Mouse (Mus musculus): ENCODE measurements around the gene Zfp39.
"Not testable (repeated sequence)": the region's sequence is repeated elsewhere in the genome, so short reads cannot be mapped to it uniquely, and the experiment has no call there.

The Zfp39 gene

DNA sequence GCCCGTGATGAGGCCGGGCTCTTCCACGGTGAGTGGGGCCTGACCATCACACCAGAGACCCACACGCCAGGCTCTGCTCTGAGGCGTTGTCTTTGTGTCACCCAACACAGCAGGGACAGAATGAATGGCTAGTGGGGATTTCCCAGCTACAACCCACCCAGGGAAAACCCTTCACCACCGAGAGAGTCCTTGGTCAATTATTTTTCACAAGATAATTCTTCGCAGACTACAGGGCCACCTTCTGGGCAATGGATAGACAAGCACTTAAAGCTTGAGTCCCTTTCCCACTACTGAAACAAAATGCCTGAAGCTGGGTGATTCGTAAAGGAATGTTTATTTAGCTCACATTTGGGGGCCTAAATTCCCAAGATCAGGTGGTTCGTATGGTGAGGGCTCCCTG, 18.4 kb upstream of the Zfp39 start:
- DNase-seq (ENCODE audit: inconsistent ontology term) = no peak

DNA sequence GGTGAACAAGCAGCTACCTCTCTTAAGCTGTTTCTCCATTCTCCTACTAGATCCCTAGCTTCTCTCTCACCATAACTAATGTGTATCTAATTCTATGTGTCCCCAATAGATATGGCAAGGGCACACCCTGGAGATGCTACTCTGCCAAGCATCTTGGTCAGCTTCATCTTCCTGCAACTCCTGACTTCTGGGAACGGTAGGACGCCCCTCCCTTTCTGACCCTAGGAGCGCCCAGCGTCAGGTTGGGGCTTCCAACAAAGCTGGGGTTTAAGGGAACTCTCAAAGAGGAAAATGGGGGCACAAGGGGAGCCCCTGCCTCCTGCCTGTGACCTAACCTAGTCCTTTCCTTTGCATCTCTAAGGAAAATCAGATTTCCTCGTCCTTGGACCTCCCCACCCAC, 14.7 kb upstream of the Zfp39 start:
- DNase-seq (ENCODE audit: inconsistent ontology term) = no peak

DNA sequence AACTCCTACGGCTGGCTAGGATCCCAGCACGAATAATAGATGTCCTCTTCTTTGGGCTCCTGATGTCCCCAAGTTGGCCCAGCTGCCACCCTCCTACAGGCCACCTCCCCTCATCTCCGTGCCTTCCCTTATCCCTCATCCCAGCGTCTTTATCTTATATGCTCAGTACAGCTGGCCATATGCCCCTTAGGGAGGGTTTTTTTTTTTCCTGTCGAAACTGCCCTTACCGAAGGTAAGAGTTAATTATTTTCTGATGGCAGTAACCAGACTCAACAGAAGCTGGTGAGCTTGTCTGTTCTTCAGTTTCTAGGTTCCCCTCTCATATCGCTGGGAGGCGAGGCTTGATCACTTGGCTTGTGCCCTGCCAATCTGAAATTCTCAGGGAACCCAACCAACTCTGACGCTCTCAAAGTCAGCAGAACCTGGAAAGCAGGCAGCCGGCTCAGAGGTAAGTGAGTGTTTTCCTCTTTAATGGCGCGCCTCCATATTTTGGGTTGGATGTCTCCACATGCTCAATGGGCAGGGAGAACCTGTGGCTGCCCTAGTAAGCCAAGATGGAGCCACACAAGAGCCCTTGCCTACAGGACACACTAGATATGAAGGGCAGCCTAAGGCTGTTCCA, 13.8 kb upstream of the Zfp39 start, which contains the start of gene Btnl10:
Btnl10 (plus strand) TSS at position 164 of the 622 bp plus-strand sequence.
- no peak for DNase-seq (ENCODE audit: inconsistent ontology term)

DNA sequence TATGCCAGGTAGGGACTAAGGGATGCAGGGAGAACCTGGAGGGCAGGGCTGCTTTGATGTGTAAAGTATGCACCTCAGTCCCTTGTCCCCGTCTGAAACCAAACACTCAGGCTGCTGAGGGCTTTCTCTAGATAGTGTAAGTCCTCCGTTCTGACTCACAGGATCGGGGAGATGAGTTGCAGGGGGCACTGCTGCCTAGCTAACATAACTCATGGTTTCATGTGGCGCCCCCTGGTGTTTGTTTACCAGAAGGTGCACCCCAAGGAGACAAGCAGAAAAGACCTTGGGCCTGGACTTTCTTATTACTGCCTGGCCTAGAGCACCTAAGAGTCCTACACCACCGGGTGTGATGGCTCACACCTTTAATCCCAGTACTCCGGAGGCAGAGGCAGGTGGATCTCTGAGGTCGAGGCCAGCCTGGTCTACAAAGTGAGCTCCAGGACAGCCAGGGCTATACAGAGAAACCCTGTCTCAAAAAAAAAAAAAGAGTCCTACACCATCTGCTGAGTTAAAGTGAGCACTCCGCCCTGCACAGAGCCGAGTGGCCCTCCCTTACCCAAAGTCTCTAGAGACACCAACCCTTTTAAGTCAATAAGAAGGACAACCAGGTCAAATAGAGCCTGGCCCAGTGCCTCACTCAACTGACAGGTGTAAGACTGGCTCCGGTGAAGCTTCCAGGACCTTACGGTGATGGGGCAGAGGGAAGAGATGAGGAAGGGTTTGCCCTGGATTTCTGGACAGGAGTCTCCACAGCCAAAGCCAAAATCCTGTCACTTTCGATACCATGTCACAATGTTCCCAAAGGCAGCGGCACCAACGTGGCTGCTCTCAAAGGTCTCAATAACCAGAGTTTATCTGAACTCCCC, 13.1 kb upstream of the Zfp39 start:
- no peak for DNase-seq (ENCODE audit: inconsistent ontology term)

DNA sequence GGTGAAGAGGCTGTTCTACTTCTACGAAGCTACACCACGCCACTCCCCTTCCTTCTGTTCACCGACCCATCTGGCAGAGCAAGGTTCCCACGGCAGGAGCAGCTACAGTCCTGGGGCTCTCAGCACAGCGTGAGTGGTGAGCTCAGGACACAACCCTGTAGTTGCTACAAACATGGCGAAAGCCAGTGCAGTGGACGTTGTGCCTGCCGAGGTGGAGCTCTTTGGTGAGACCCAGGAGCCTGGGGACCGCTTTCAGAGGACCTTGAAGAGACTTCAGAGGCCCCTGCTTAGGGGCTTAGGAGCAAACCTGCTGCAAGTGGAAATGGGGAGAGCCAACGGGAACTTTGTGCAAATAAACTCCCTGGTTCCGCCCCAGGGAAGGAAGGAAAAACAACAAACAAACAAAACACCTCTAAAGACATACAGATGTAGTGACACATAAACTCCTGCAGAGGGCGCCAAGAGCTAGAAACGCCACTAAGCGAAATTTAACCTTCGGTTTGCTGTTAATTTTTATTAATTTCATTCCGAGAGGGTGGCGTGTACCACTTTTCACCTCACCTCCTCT, 10.5 kb upstream of the Zfp39 start:
- DNase-seq (ENCODE audit: inconsistent ontology term) = peak; percentile 32

DNA sequence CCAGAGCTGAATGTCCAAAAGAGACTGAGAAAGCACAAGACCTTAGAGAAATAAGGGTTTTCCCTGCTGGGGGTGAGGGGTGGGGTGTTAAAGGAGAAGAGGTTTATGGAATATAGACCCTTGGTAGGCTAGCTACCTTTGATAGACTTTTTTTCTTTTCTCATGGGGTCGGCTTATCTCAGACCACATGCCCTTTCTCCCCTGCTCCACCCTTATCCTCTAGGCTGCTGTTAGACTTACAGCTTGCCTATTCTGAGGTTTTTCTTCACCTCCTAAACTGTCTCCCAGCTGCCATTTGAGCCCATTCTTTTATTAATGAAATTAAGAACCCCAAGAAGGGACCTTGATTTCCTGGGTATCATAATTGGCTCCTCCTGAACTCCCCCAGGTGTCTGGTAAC, 9.8 kb upstream of the Zfp39 start:
- DNase-seq (ENCODE audit: inconsistent ontology term) = no peak

DNA sequence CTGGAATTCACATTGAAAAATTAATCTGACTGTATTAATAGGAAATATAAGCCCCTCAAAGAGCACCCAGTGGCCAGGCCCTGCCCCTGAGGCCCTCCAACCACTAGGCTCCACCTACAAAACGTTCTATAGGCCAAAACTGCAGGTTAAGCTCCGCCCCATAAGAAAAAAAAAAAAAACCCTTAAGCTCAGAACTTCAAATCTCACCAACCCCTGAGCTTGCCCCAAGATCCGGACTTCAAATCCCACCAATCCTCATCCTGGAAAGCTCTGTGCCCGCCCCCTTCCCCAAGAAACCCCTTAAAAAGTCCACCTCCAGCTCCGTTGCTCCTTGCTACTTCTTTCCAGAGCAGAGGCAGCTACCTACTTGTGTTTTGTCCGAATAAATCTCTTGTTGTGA, 813 bp upstream of the Zfp39 start:
- peak; percentile 33 for DNase-seq (ENCODE audit: inconsistent ontology term)

DNA sequence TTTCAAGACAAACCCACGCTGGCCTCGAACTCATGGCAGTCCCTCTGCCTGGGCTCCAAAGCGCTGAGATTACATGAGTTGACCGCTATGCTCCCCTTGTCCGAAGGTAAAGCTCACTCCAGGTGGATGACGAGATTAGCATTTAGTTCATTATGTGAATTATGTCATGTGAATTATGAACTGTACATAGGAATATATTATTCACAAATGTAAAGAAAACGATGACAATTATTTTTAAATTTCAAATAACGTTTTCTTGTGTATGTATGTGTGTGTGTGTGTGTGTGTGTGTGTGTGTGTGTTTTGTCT, 339 bp upstream of the Zfp39 start:
- no peak for DNase-seq (ENCODE audit: inconsistent ontology term)

DNA sequence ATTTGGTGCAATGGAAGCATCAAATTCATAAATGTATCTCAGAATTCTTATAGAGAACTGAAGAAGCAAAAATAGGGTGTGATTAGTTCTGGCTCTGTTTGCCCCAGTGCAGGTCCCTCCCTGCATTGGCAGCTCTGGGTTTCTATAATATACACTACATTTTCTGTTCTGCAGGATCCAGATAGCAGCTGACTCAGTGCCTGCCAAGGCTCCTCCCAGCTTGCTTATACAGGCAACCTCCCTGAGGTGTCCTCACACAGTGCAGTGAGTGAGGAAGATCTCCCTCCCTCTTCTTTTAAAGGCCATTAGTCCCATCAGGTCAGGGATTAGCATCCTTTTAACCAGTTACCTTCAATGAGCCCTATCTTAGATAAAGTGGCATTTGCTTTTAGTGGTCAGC, 2.9 kb downstream of the Zfp39 start:
- DNase-seq (ENCODE audit: inconsistent ontology term) = no peak

DNA sequence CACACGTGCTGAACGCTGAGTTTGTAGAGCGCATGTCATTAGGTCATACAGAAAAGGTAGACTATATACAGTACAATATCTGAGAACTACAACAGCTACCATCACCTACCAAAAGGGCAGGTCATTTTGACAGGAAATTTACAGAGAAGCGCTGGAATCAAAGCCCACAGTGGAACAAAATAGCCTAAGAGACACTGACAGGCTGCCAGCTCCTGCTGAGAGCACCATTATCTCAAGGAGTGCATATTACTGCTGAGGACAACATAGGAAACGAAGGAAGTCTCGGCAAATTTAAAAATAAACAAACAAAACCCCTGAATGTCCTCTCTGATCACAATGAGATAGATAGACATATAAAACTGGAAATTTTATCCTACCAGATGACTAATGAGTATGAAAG, 6.5 kb downstream of the Zfp39 start:
- no peak for DNase-seq (ENCODE audit: inconsistent ontology term)

DNA sequence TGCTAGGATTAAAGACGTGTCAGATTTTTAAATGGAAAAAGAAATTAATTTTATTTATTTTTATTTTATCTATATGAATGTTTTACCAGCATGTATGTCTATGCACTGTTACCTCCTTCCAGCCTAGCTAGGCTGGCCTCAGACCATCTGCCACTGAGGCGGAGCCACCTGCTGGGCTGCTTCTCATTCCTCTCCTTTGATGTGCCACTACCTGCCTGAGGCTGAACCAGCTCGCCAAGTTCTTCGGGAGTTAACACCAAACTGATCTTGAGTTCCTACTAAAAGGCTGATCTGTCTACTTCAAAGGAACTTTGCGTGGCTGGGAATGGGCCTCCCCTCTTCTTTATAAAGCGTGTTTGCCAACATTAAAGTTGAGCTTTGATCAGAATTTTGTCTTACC, 9.6 kb downstream of the Zfp39 start:
- DNase-seq (ENCODE audit: inconsistent ontology term) = no peak

DNA sequence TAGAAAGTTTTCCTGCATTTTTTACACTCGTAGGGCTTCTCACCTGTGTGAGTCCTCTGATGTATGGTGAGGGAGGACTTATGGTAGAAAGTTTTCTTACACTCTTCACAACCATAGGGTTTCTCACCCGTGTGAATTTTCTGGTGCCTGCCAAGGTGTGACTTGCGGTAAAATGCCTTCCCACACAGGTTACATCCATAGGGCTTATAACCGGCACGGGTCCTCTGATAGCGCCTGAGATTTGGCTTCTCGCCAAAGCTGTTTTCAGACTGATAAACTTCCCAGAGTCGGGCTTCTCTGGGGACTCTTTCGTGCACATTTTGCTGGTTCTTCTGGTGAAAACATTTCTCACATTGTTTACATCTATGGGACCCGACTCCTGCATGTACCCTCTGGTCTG, 13.5 kb downstream of the Zfp39 start:
- DNase-seq (ENCODE audit: inconsistent ontology term) = no peak

DNA sequence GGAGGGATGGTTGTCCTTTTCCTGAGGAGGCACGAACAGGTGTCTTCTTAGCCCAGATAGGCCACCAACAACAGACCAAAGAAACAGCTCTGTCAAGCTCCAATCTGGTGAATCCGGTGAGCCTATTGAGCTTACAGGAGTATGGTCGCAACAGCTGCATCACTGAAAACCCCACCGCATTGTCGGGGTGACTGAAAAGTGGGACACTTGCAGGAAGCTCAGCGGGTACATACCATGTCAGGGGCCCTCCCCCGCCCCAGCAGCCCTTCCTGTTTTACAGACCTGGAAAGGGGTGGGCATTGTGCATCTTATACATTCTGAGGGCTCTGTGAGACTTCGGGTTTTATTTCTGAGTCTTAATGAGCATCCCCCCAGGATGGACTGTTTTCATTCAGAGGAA, 20.3 kb downstream of the Zfp39 start:
- no peak for DNase-seq (ENCODE audit: inconsistent ontology term)

DNA sequence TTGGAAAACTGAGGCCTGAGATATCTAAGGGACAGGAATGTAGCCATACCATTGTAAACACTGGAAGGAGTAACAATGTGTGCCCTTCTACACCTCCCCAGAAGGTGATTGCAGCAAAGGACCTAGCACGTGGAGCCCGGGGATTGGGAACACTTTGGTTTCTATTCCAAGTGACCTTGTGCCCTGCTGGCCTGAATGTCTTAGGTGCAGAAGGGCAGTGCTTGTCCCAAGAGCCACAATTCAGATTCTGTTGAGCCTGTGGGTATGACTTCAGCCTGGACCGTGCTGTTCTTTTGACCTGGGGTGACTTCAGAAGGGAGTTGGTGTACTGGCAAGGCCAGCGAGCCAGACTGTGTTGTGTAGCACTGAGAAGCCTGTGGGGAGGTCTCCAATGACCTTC, 33.1 kb downstream of the Zfp39 start:
- DNase-seq (ENCODE audit: inconsistent ontology term) = no peak

DNA sequence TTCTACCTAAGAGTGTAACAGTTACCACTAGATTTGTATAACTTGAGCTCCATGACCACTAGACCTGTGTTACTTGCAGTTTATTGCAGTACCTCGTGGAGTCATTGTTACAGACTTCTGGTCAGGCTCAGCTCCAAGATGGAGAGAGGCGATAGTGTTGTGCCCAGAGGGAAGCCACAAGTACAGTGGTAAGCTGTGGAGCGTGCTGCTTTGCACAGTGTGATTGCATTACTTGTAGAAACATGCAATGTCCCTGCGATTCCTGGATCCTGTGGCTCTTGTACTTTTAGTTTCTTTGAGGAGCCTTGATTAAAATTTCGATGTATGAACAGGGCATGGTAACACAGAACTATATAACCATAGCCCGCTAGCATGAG, 36.1 kb downstream of the Zfp39 start:
- DNase-seq (ENCODE audit: inconsistent ontology term) = no peak

DNA sequence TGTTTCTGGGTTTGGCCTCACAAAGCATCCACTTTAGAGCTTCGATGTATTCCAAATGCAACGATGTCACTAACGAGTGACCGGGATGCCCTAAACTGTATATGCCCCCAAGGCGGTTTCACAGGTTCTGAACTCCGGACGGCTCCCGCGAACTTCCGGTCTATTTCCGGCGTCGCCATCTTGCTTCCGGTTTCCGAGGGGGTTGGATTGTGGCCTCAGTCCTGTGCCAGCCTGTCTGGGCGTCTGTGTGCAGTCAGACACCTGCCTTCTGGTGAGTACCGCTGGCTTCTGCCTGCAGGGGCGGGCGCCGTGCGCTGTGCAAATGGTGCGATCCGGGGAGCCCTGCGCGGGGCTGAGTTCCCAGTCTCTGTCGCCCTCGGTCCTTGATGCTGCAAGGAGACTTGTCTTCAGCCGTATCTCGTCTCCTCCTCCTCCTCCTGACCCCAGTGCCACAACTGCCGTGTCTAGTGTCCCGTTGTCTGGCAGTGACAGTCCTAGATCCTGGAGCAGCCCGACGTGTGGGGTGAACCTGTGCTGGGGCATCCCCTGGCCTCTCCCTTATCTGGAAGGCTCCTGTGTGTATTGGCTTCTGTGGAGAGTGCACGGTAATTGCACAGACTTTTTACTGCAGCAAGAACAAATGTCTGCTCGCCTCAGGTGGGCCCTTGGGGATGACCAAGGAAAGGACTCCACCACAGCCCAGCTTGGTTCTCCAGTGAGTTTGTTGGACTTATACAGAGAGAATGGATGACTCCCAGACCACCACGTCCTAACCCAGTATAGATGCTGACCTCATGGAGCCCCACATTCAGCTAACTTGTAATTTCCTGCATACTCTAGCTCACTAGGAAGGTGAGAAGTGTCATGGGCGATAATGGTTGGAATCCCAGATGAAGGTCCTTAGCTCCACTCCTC, 36.7 kb downstream of the Zfp39 start, which contains the start of gene 2810021J22Rik:
2810021J22Rik (plus strand) TSS at position 178 of the 915 bp plus-strand sequence.
- peak; percentile 69 for DNase-seq (ENCODE audit: inconsistent ontology term)

DNA sequence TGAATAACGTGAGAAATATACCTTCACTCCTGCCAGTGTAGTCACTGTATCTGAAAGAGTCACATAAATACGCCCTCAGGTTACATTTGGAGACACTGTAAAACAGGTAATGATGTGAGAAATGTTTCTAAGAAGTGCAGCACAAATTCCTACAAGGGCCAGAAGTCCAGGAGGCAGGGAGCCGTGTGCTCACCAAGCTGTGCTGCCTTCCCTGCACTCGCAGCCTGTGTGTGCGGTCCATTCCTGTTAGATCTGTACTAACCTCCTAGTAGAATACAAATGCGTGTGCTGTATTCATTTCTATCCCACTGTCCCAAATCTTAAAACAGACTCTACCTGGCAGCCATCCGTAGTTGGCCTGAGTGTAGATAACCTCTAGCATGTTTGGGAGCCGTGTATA, 43.3 kb downstream of the Zfp39 start:
- DNase-seq (ENCODE audit: inconsistent ontology term) = no peak

DNA sequence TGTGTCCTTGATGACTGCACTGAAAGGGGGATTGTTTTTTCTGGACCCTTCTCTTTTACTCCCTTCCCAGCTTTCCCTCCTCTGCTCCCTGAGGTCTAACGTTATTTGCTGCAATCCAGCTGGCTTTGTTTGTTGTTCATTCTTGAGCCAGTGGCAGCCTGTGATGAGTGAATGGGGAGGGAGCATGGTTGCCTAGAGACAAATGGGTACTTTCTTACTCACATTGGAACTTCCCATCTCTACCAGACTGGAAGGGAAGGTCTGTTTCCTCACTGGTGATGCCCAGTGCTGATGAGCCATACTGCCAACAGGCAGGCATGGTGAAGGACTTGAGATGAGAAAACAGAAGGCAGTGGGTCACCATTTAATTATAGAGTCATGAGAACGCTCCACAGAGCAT, 54.3 kb downstream of the Zfp39 start:
- no peak for DNase-seq (ENCODE audit: inconsistent ontology term)

DNA sequence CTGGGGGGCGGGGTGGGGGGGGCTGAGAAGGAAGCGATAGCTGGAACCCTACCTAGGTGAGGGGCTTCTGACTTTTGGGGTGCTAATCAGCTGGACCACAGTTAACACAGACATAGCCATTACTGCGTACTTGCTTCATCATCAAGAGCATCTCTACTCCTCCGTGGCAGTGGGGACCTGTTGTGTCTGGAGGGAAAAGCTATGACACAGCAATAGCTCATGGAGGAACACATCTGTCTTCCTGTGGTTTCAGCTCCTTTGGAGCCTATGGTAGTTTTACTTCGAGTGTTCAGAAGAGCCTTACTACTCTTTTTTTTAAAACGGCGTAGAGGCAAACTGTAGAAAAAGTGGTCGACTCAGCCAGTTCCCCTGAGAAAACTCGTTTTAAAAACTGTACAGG, 56.4 kb downstream of the Zfp39 start:
- no peak for DNase-seq (ENCODE audit: inconsistent ontology term)

DNA sequence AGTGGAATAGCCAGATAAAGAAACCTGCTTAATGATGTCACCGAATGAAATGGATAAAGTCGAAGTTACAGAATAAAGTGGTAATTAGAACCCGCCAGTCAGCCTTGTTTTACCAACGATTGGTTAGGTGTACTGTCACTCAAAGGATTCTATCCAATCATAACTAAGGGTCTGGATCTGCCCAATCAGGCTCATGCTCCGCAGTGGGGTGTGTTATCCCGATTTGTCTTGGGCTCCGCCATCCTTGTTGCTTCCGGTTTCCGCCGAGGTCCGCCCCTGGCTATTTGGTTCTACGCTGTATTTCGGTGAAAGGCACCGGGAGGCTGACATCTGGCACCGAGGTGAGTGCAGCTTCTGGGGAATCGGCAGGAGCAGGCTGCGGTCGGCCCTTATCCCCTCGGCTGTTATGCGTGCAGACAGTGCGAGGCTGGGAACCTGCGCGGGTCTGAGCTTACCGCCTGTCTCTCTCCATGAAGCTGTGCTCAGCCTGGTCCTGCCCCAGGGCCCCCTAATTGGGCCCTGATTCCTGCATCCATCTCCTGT, 57.0 kb downstream of the Zfp39 start, which contains the start of gene Gm12258:
Gm12258 (plus strand) TSS at position 240 of the 543 bp plus-strand sequence.
- peak; percentile 98 for DNase-seq (ENCODE audit: inconsistent ontology term)

DNA sequence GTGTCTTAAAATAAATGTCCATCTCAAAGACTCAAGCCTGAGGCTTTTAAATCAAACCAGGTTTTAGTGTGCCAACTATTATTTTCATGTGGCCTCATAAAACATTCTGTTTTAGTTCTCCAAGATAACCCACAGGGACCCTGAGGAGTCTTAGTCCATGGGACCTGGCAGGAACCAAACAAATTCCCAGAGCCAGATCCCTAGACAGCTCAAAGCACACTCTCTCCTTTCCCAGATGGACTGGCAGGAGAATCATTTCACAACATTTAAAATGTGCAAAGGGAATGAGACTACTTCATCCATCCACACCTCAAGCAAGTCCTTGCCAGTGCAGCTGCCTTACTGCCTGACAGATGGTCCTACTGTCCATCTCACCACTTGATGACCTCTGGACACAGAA, 65.1 kb downstream of the Zfp39 start, which contains the start of gene Olfr311:
Olfr311 (plus strand) TSS at position 301 of the 400 bp plus-strand sequence.
- not testable (repeated sequence) for DNase-seq (ENCODE audit: inconsistent ontology term)
